Mouse (Mus musculus): ENCODE results near the gene Ctr9.

Ctr9 gene

DNA sequence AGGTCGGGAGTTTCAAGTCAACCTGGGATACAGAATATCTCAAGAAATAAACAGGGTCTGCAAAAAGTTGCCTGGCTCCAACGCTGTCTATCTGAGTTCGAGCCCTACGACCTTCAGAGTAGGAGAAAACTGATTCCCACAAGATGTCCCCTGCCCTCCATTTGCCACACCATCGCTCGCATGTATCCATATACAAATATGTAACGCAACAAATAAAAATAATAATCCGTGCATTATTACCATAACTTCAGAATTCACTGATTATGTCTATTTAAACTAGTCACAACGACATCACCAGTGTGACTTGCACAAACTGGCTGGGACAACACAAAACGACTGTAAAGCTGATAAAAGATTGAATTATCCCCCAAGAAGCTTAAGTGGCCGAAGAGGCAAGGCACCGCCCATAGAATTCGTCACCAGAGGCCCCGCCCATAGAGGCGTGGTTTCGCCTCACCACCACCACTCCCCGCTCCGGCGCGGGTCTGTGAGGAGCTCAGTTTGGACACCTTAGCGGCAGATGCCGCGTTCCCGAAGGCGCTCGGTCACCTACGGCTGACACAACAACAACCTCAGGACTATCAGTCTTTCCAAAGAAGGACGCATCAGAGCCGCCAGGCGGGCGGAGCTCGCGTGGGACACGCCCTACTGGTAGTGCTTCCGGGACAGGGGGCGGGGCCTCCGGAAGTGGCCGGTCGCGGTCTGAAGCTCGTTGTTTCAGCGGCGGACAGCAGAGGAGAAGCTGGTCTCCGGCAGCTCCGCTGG, at the start of gene Ctr9:
TSS of gene Ctr9 (plus strand) at position 671 of the 765 bp plus-strand sequence.
- DNase-seq (ENCODE audit: low spot score in 2 of 2): peak; percentile 96 to 98

- DNase-seq (ENCODE audit: low spot score in 2 of 2): no peak
Observed at GRCm38 (mm10) chr7:110981036-110981435, 47.7 kb upstream of the Ctr9 start.

GRCm38 (mm10) chr7:110982053-110982705, 46.6 kb upstream of the Ctr9 start, which contains the start of gene Mrvi1:
Mrvi1 (minus strand) TSS chr7:110982461.
- no peak for DNase-seq (ENCODE audit: low spot score in 2 of 2)

DNA sequence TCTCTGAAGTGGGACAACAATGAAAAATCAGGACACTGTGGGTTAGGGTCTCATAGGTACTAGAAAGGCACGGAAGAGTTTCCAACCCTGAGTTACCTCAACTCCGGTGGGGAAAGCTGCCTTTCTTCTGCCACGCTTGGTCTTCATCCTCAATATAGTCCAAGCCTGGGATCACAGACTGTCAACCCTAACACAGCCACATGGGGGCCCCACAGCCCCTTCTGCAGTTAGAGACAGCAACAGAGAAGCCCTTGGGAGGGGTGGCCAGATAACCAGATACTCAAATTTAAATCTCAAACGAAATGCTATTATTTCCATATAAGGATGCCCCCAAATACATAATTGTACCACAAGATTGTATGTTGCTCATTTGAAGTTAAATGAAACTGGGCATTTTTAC, 46.0 kb upstream of the Ctr9 start:
- DNase-seq (ENCODE audit: low spot score in 2 of 2): peak in 1 of 2 experiments; percentile 71

DNA sequence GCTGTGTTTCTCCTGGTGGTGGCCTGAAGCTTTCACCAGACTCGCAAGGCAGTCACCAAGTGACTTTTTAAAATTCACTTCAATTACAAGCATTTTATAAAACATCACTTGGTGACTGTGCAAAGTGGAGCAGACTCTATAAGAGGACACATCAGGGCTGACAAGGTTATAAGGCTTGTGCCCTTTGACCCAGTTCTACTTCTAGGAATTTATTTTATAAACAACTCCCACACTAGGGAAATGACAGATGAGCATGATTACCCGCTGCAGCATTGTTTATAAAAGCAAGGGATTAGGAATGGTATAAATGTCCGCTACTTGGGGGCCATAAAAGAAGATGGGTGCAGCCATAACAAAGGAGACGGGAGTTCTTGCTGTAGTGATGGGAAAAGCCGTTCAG, 45.1 kb upstream of the Ctr9 start:
- no peak for DNase-seq (ENCODE audit: low spot score in 2 of 2)

GRCm38 (mm10) chr7:110985581-110986265, 43.0 kb upstream of the Ctr9 start:
- no peak for DNase-seq (ENCODE audit: low spot score in 2 of 2)

DNA sequence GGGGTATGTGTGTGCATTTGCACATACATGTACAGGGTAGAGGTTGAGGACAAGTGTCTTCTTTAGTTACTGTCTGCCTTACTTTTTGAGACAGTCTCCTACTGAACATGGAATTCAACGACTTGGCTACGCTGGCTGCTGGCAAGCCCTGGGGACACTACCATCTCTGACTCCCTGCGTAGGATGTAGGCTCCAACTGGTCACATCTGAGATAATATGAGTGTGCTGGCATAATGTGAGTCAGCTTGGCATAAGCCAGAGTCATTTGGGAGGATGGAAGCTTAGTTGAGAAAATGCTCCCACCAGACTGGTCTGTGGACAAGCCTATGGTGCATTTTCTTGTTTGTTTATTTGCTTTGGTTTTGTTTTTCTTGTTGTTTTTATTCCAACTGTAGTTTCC, 40.7 kb upstream of the Ctr9 start:
- no peak for DNase-seq (ENCODE audit: low spot score in 2 of 2)

GRCm38 (mm10) chr7:110989286-110989879, 39.4 kb upstream of the Ctr9 start:
- DNase-seq (ENCODE audit: low spot score in 2 of 2): no peak

- no peak for DNase-seq (ENCODE audit: low spot score in 2 of 2)
Observed at GRCm38 (mm10) chr7:110990356-110991220, 38.2 kb upstream of the Ctr9 start.

DNA sequence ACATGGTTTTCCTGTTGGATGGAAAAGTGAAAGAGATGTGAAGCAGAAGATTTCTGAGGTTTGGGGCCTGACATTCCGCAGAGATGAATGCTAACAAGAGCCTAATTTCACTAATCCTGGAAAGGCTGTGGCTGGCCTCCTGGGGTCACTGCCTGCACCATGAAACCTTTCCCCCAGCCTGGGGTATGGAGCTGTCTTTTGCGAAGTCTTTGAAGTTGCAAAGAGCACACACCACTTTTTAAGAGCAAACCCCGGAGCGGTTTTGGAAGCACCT, 37.6 kb upstream of the Ctr9 start:
- no peak for DNase-seq (ENCODE audit: low spot score in 2 of 2)

DNA sequence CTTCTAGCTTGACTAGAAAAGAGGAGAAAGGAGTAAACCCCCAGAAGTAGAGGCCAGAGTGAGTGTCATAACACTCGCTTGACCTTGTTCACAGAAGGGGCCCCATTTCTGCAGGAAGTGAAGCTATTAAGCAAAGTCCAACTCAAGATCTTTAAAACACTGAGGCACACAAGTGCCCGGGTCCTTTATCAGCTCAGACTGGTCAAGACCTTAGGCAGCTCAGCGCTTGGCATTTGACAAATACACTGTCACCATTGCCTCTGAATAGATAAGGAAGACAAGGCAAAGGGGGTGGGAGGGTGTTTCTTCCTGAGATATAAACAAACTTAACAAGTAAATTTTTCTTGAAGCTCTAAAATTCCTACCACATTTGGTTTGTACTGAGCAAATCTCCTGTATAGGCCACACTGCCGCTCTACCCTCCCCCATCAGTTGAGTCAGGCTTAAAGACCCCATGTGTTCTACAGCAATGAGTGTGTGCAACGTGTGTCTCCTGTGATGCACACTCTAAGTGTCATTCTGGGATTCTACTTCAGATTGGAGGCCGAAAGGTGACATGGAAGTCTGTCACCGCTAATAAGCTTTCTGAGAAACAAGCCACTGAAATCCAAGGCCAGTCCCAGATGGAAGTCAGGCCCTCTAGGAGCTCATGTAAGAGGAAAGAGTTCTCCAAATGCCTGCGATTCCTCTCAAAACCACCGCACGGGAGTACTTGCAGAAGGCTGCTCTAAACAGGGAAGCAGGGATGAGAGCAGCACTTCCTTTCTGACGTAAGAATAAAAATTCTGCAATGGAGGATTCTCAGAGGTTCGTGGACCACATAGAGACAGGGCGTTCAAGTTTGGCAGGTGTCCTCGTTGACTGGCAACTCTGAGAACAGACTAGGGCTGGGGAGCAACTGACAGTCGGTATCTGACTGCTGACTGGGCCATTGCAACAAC, 29.6 kb upstream of the Ctr9 start:
- DNase-seq (ENCODE audit: low spot score in 2 of 2): no peak

DNA sequence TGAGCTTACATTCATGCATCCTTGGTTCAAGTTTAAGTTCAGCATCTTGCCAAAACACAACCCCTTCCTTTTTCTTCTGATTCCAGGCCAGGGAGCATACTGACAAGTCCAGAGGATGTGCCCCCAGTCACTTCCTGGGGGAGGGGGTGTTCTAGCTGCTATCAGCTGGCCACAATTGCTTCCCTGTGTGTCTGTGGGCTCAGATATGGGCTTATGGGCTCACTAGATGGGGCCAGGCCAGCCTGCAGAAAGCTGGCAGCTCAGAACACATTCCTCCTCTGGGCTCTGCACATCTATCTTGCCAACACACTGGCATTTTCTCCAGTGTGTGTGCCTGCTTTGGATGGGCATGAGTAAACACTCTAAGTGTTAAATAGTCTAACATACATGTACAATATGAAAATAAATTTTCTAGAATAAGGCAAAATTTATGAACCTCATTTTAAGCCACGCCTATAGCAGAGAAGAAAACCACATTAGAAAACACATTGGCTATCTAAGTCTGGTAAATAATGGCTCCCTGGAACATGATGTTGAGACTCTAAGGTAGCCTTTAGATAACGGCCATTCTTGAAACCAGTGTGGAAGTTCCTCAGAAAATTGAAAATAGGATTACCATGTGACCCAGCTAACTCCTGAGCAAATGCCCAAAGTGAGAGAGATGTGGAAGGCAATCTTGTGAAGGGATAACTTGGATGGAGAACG, 24.5 kb upstream of the Ctr9 start:
- peak; percentile 41 to 53 for DNase-seq (ENCODE audit: low spot score in 2 of 2)

GRCm38 (mm10) chr7:111014039-111014605, 14.6 kb upstream of the Ctr9 start:
- DNase-seq (ENCODE audit: low spot score in 2 of 2): no peak

DNA sequence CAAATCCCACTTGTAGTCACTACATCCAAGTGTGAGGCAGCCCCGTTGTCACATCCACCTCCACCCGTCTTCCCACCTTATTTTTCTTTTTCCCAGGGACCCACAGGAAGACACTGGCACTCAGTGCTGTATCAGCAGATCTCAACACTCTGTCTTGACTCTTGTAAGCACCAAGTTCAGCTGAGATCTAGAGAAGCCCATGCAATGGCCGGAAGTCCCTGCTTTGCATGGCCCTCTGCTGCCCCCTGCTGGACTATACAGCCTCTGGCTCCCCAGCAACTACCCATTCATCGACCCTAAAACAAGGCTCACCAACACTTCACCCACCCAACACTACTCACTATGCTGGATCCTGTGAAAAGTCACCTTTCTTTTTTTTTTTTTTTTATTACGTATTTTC, 13.9 kb upstream of the Ctr9 start:
- peak; percentile 83 to 94 for DNase-seq (ENCODE audit: low spot score in 2 of 2)

DNA sequence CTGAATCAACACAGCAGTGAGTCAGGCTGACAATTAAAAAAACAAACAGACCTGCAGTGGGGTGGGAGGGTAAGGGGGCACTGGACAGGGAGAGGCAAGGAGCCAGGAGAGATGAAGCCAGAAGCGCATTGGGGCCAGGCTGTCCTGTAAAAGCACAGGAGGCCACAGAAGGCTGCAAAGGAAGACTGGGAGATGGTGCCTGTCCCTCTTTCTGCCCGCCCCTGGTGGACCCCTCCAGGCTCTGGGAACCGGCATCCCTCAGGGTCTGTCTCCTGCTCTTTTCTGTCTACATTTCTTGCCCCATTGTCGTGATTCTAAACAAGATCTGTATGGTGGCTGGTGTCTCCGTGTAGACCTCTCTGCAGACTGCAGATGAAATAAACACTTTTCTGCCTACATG, 13.0 kb upstream of the Ctr9 start:
- DNase-seq (ENCODE audit: low spot score in 2 of 2): no peak

GRCm38 (mm10) chr7:111016921-111017320, 11.8 kb upstream of the Ctr9 start:
- DNase-seq (ENCODE audit: low spot score in 2 of 2): no peak

DNA sequence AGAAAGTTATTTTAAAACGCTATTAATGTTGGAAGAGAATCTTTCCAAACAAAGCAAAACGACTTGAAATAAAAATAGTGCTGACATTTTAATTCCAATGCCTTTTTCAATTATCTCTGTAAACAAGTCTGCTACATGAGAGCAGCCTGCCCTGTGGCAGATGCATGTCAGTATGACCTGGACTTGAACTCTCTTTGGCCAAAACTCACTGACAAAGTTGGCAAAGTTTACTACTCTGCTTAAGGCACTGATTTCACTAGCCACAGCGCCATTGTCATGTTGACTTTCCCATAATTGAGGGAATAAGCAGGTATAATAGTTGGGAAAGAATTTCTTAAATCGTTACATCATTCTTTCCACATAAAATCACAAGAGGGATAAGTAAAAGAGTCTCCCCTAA, 7.9 kb upstream of the Ctr9 start:
- no peak for DNase-seq (ENCODE audit: low spot score in 2 of 2)

DNA sequence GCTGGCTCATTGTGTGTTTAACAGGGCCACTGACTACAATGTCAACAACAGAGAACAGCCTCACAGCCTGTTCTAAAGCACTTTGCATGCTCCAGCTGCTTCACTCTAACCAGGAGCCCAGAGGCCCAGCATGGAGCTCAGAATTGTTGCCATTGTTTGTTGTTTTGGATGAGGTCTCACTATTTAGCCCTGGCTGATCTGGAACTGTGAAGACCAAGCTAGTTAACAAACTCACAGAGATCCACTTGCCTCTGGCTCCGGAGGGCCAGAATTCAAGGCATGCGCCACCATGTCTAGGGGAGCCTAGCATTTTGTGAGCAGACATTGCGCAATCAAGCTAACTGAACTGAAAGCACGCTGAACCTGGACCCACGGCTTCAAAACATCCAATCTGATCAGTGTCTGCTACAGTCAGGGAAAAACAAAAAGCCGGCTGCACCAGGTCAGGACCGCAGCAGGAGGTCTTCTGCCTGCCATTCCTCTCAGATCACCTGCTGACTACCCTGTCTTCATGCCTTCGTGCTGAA, 4.6 kb upstream of the Ctr9 start:
- no peak for DNase-seq (ENCODE audit: low spot score in 2 of 2)

DNA sequence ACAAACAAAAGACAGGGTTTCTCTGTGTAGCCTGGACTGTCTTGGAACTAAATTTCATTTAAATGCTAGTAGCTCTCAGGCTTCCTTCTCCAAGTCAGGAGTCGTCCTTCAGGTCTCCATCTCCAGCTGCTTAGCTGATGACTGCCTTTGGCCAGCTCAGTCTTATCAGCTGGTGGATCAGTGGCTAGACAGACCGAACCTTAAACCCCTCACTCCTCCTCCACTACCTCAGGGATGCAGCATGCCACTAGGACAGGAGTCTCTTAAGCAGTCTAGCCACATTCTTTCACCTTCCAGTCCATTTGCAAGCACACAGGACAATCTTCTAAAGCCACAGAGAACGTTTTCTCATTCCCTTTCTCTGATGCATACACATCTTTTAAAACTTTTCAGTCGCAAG, 3.8 kb upstream of the Ctr9 start:
- DNase-seq (ENCODE audit: low spot score in 2 of 2): no peak

Measured in spleen, postnatal 10 days (tissue).